Mouse (Mus musculus) gastrocnemius, postnatal 25 days (tissue): ENCODE data around the gene Olfr354. TPM values are rescaled to one million over a fixed set of nuclear protein-coding genes. Genes with fewer than 3 reads are reported as not detected.

ENCODE experiments used
- DNase-seq: peaks from one replicate; pipeline ENCODE4 v3.0.0; 2022
- long read RNA-seq, 2 experiments: library from polyadenylated mRNA; stranded (forward); transcript quantifications; one replicate each; pipeline ENCODE4 v2.0.0; 2021
- total RNA-seq, 2 experiments: library from RNA; stranded (reverse); gene quantifications; 1 replicate in 1 of 2; 2 replicates in 1 of 2; pipeline ENCODE4 v1.2.3; 2021

The Olfr354 gene
- not detected for total RNA-seq
- long read RNA-seq, experiment 1: 0 reads
- long read RNA-seq, experiment 2: 0 reads

DNA sequence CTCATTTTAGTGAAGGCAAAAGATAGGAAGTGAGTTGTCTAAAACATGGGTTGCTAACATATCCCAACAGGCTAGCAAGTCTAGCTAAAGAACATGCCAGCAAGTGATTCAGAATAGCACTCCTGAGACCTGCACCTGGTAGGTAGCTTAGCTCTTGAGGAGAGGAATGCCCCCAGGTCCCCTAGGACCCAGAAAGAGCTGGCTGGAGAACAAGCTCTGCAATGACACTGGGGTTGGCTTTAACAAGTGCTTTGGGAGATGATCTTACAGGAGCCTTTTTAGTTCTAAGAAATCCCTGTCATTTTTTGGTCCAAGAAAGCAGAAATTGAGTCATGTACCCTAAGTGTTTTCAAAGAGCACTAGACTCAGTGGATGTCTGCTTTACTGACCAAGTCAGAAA is at the start of gene Olfr354:
Olfr354 (plus strand) TSS at position 301 of the 400 bp plus-strand sequence.
- DNase-seq: no peak

DNA sequence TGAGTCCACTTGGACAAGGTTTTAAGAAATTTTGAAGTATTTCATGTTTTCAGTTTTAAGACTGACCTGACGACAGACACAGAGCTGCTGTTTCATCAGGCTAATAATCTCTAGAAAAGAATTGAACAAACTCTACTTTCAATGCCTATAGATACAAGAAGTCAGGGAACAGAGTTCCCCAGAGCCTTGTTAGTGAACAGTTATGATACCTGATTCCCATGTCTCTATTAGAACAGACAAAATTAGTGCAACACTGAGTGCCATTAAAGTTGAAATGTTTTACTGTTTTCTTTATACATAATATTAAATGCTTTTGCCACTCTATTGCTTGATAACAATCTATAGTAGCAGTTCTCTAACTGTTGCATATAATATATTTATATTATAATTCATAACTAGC is 42.9 kb upstream of the Olfr354 start, which contains the start of gene Olfr351:
Olfr351 (minus strand) TSS at position 101 of the 400 bp plus-strand sequence.
- no peak for DNase-seq

DNA sequence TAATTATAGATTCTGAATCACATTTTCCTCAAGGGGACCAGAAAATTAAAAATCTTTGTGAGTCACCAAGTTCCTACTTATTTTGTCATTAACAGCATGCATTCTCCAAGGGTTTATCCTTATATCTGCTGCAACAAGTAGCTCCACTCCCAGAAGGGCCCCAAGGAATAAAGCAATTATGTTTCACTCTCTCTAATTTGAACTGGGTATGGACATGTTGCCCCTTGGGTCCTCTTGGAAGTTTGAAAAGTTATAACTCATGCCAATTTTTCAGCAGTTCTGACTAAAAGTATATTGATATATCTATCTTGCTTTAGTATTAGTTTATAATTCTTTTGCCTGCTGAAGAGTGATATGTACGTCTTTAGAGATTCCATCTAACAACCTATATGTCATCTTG is 37.3 kb upstream of the Olfr354 start, which contains the start of gene Olfr352:
Olfr352 (plus strand) TSS at position 301 of the 400 bp plus-strand sequence.
- DNase-seq: no peak

DNA sequence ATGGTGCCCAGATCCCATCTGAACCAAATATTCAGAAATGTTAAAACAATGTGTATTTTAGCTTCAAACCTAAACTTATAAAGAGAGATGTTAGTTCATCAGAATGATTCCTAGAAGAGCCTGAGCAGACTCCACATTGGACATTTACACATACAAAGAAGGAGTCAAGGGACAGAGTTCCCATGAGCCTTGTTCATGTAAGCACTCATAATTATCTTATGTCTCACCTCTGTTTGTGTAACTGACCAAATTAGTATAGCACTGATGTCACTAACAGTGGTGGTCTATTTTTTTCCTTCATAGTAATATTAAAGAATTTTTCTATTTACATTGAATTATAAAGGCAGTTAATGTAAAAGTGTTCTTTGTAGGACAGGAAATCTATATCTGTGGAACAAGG is 12.6 kb upstream of the Olfr354 start, which contains the start of gene Olfr353:
Olfr353 (minus strand) TSS at position 101 of the 400 bp plus-strand sequence.
- no peak for DNase-seq

DNA sequence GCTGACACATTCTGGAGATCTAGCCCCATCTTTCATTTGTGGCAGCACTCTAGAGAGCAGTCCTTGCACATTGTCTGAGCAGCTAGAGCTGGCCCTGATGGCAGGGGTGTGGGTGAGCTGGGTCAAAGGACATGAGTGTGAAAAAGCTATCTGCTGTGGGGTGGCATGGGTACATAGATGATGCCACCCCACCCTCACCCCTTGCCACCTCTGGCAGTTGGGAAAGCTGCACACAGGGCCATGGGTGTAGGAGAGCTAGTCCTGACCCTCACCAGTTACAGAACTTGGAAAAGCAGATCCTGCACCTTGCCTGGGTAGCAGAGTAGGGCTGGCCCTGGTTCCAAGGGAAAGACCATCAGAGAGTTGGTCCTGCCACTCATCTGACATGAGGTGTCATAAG is 8.4 kb upstream of the Olfr354 start:
- no peak for DNase-seq

DNA sequence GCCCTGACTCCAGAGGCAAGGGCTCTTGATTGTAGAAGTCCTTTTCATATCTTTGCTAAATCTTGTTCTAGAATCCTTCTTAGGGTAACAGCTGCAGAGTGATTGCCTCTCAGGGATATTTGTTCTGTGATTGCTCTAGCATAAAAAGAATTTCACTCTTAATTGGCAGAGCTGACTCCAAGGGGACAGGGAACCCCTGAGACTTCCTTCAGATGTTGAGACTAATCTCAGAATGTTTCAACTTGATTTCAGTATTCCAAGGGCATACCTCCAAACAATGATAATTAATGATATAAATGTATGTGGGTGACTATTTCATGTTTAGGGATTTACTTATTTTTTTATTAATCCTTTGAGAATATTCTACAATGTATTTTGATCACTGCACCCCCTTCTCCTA is 23.3 kb downstream of the Olfr354 start, which contains the start of gene Olfr355:
Olfr355 (minus strand) TSS at position 101 of the 400 bp plus-strand sequence.
- no peak for DNase-seq

DNA sequence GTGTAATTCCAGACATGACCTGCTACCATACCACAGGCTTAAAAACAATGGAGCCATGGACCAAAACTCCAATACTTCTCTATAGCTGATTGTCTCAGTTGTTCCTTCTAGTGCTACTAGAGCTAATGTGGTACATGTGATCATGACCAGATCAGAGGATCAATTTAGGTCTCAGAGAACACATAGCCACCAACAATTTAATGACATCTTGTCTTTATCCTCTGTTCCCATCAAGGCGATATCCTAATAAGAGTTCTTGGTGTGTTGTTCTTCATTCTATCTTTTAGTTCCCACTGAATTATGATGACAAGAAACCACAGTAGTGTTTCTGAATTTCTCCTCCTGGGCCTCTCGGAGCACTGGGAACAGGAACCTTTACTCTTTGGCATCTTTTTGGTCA is 31.3 kb downstream of the Olfr354 start, which contains the start of gene Olfr356:
Olfr356 (plus strand) TSS at position 301 of the 400 bp plus-strand sequence.
- DNase-seq: no peak

Other genes starting within 250 kb of the Olfr354 start
- not detected for gene Olfr346, start 219.9 kb upstream of the Olfr354 start, total RNA-seq
- not detected for gene Olfr347, start 173.8 kb upstream of the Olfr354 start, total RNA-seq
- gene Olfr348, start 121.4 kb upstream of the Olfr354 start, total RNA-seq: not detected
- not detected for gene Olfr50, start 115.1 kb upstream of the Olfr354 start, total RNA-seq
- not detected for gene Olfr3, start 88.6 kb upstream of the Olfr354 start, total RNA-seq
- not detected for gene Olfr350, start 59.4 kb upstream of the Olfr354 start, total RNA-seq
- not detected for gene Olfr351, start 43.0 kb upstream of the Olfr354 start, total RNA-seq
- gene Olfr352, start 37.2 kb upstream of the Olfr354 start, total RNA-seq: not detected
- gene Olfr353, start 12.7 kb upstream of the Olfr354 start, total RNA-seq: not detected
- gene Olfr355, start 23.2 kb downstream of the Olfr354 start, total RNA-seq: not detected
- not detected for gene Olfr356, start 31.4 kb downstream of the Olfr354 start, total RNA-seq
- not detected for gene Olfr357, start 88.1 kb downstream of the Olfr354 start, total RNA-seq
- not detected for gene Olfr358, start 103.7 kb downstream of the Olfr354 start, total RNA-seq
- gene Olfr360, start 160.1 kb downstream of the Olfr354 start, total RNA-seq: not detected
- not detected for gene Olfr361, start 183.6 kb downstream of the Olfr354 start, total RNA-seq
- gene Olfr362, start 212.2 kb downstream of the Olfr354 start, total RNA-seq: not detected
- gene Olfr364-ps1, start 233.6 kb downstream of the Olfr354 start, total RNA-seq: not detected